Mouse (Mus musculus) thymus, adult 2 months (tissue): Measurements from ENCODE around the gene Fdx1l.

Experiments used
- CTCF ChIP-seq: fragments of 200-500 bp; IDR thresholded peaks from 2 replicates; pipeline ENCODE4 v1.5.1; 2012; ENCODE audit warnings: mild to moderate bottlenecking, control low read depth, low read length, moderate library complexity, borderline replicate concordance; ENCODE audit not compliant: control insufficient read depth, poor library complexity, insufficient read depth; ENCODE audit errors: extremely low read depth
- POLR2A ChIP-seq: fragments of 200-500 bp; IDR thresholded peaks from 2 replicates; pipeline ENCODE4 v1.6.1; 2012; ENCODE audit warnings: mild to moderate bottlenecking, low read length, control low read depth, moderate library complexity; ENCODE audit not compliant: control insufficient read depth, poor library complexity, insufficient read depth; ENCODE audit errors: extremely low read depth

GRCm38 (mm10) chr9:21021363-21021762, 52.1 kb downstream of the Fdx1l start:
- TF ChIP-seq CTCF (no peak), POLR2A (no peak)
